Mouse (Mus musculus): Measurements from ENCODE around the gene Btbd35f6. TPM values are rescaled to one million over a fixed set of nuclear protein-coding genes. Genes with fewer than 3 reads are reported as not detected.
"Not testable (repeated sequence)": the region's sequence is repeated elsewhere in the genome, so short reads cannot be mapped to it uniquely, and the experiment has no call there.

Gene Btbd35f6
- not detected for total RNA-seq (2021)

GRCm38 (mm10) chrX:33956440-33956839 lies at the start of gene Btbd35f6:
TSS of gene Btbd35f6 (minus strand) at chrX:33956540.
- DNase-seq (ENCODE audit: low spot score); intact Hi-C loops (cut with DNase I): not testable (repeated sequence)

GRCm38 (mm10) chrX:33986716-33987115 lies 30.4 kb upstream of the Btbd35f6 start, which contains the start of gene Gm21870:
TSS of gene Gm21870 (minus strand) at chrX:33986816.
- intact Hi-C loops (cut with DNase I); DNase-seq (ENCODE audit: low spot score): not testable (repeated sequence)

- intact Hi-C loops (cut with DNase I); DNase-seq (ENCODE audit: low spot score): not testable (repeated sequence)
Observed at GRCm38 (mm10) chrX:33930216-33930615, 26.1 kb downstream of the Btbd35f6 start.

GRCm38 (mm10) chrX:33928225-33928624 lies 28.1 kb downstream of the Btbd35f6 start:
- DNase-seq (ENCODE audit: low spot score); intact Hi-C loops (cut with DNase I): not testable (repeated sequence)

GRCm38 (mm10) chrX:33926344-33926743 lies 30.0 kb downstream of the Btbd35f6 start:
- DNase-seq (ENCODE audit: low spot score); intact Hi-C loops (cut with DNase I): not testable (repeated sequence)

- DNase-seq (ENCODE audit: low spot score); intact Hi-C loops (cut with DNase I): not testable (repeated sequence)
Observed at GRCm38 (mm10) chrX:33925420-33925819, 30.9 kb downstream of the Btbd35f6 start.

Other genes with a start within 250 kb of the Btbd35f6 start
- not detected for gene Gm21870, start 30.3 kb upstream of the Btbd35f6 start, total RNA-seq (2021)
- not detected for gene Btbd35f9, start 205.0 kb upstream of the Btbd35f6 start, total RNA-seq (2021)

All from heart, postnatal 25 days (tissue).